Mouse (Mus musculus) kidney, postnatal 10 days (tissue): Measurements from ENCODE around the gene Olfr273.
"Not testable (repeated sequence)": the region's sequence is repeated elsewhere in the genome, so short reads cannot be mapped to it uniquely, and the experiment has no call there.

ENCODE experiments used
- DNase-seq: peaks from one replicate; pipeline ENCODE4 v3.0.0; 2021; ENCODE audit warnings: mixed read lengths

Gene Olfr273

GRCm38 (mm10) chr4:52859136-52859535, at the start of gene Olfr273:
Gene Olfr273 (minus strand): TSS chr4:52859236.
- no peak for DNase-seq

- DNase-seq = no peak
Observed at GRCm38 (mm10) chr4:52864156-52864555, 5.1 kb upstream of the Olfr273 start.

GRCm38 (mm10) chr4:52849672-52850071, 9.4 kb downstream of the Olfr273 start:
- DNase-seq = no peak

GRCm38 (mm10) chr4:52849039-52849635, 9.9 kb downstream of the Olfr273 start:
- DNase-seq = no peak

- DNase-seq = not testable (repeated sequence)
Observed at GRCm38 (mm10) chr4:52845411-52845810, 13.6 kb downstream of the Olfr273 start.

- no peak for DNase-seq
Observed at GRCm38 (mm10) chr4:52821375-52821774, 37.7 kb downstream of the Olfr273 start.

GRCm38 (mm10) chr4:52814304-52814703, 44.7 kb downstream of the Olfr273 start, which contains the start of gene Olfr275:
Gene Olfr275 (plus strand): TSS chr4:52814604.
- no peak for DNase-seq

GRCm38 (mm10) chr4:52811871-52812270, 47.2 kb downstream of the Olfr273 start:
- no peak for DNase-seq
